Mouse (Mus musculus) R1 (cell line): ENCODE data around the gene Dock9.
A peak's percentile ranks its signal among the peaks of the same experiment; 100 is the strongest.

Experiments
- DNase-seq: peaks from one replicate; pipeline ENCODE4 v3.0.0-alpha.2; 2018; ENCODE audit warnings: low read depth, low spot score

Dock9 gene

GRCm38 (mm10) chr14:121797457-121798410 lies at the start of gene Dock9:
Dock9 (minus strand) TSS chr14:121797837.
- peak; percentile 89 for DNase-seq

GRCm38 (mm10) chr14:121844486-121844885 lies 46.8 kb upstream of the Dock9 start:
- DNase-seq = peak; percentile 66

- DNase-seq = peak; percentile 38
Observed at GRCm38 (mm10) chr14:121840217-121840616, 42.6 kb upstream of the Dock9 start.

- DNase-seq = peak; percentile 61
Observed at GRCm38 (mm10) chr14:121838161-121838560, 40.5 kb upstream of the Dock9 start.

- DNase-seq = no peak
Observed at GRCm38 (mm10) chr14:121833001-121833520, 35.4 kb upstream of the Dock9 start.

- DNase-seq = no peak
Observed at GRCm38 (mm10) chr14:121829816-121830442, 32.3 kb upstream of the Dock9 start.

- no peak for DNase-seq
Observed at GRCm38 (mm10) chr14:121827091-121827490, 29.5 kb upstream of the Dock9 start.

- DNase-seq = no peak
Observed at GRCm38 (mm10) chr14:121825521-121826445, 28.1 kb upstream of the Dock9 start.

- DNase-seq = peak; percentile 40
Observed at GRCm38 (mm10) chr14:121824322-121825103, 26.9 kb upstream of the Dock9 start.

- DNase-seq = no peak
Observed at GRCm38 (mm10) chr14:121822997-121823396, 25.4 kb upstream of the Dock9 start.

GRCm38 (mm10) chr14:121822506-121822905 lies 24.9 kb upstream of the Dock9 start:
- DNase-seq = no peak

- no peak for DNase-seq
Observed at GRCm38 (mm10) chr14:121806791-121807190, 9.2 kb upstream of the Dock9 start.

GRCm38 (mm10) chr14:121806316-121806715 lies 8.7 kb upstream of the Dock9 start:
- DNase-seq = no peak

GRCm38 (mm10) chr14:121804461-121804860 lies 6.8 kb upstream of the Dock9 start:
- DNase-seq = peak; percentile 85

- DNase-seq = peak; percentile 84
Observed at GRCm38 (mm10) chr14:121800962-121801361, 3.3 kb upstream of the Dock9 start.

- DNase-seq = peak; percentile 11
Observed at GRCm38 (mm10) chr14:121799112-121799511, 1.5 kb upstream of the Dock9 start.

- DNase-seq = peak; percentile 98
Observed at GRCm38 (mm10) chr14:121798411-121798799, 768 bp upstream of the Dock9 start.

GRCm38 (mm10) chr14:121796571-121797456 lies 823 bp downstream of the Dock9 start:
- no peak for DNase-seq

GRCm38 (mm10) chr14:121795536-121795935 lies 2.1 kb downstream of the Dock9 start:
- DNase-seq = no peak

GRCm38 (mm10) chr14:121793639-121794038 lies 4.0 kb downstream of the Dock9 start:
- no peak for DNase-seq
